Mouse (Mus musculus) ES-Bruce4 (cell line): Measurements from ENCODE around the gene Lrsam1.

Source experiments
- CTCF ChIP-seq: IDR thresholded peaks from one replicate; pipeline ENCODE4 v1.8.1; 2011; ENCODE audit warnings: low read depth, low read length
- EP300 ChIP-seq: IDR thresholded peaks from 2 replicates; pipeline ENCODE4 v1.6.1; 2011; ENCODE audit warnings: low read depth, low read length; ENCODE audit not compliant: insufficient read depth
- POLR2A ChIP-seq: IDR thresholded peaks from one replicate; pipeline ENCODE4 v1.8.1; 2011; ENCODE audit warnings: low read length; ENCODE audit not compliant: insufficient read depth

- TF ChIP-seq CTCF (no peak), EP300 (no peak), POLR2A (no peak)
Measured at GRCm38 (mm10) chr2:32992130-32992529, 30.7 kb upstream of the Lrsam1 start.
